Mouse (Mus musculus) frontal cortex, adult (tissue): ENCODE measurements at regions not wholly inside any gene's neighbourhood (a gene's known extent, or its start where the extent isn't known, plus 50 kb on each side); places are given as distances from the start of the nearest gene placed in this dataset.

ENCODE experiments used
- ATAC-seq: cut with Nextera tagmentation; 2 replicates; pipeline ENCODE4 v1.9.2; 2017; ENCODE audit warnings: mild to moderate bottlenecking, moderate library complexity, mixed read lengths; ENCODE audit not compliant: low TSS enrichment

DNA sequence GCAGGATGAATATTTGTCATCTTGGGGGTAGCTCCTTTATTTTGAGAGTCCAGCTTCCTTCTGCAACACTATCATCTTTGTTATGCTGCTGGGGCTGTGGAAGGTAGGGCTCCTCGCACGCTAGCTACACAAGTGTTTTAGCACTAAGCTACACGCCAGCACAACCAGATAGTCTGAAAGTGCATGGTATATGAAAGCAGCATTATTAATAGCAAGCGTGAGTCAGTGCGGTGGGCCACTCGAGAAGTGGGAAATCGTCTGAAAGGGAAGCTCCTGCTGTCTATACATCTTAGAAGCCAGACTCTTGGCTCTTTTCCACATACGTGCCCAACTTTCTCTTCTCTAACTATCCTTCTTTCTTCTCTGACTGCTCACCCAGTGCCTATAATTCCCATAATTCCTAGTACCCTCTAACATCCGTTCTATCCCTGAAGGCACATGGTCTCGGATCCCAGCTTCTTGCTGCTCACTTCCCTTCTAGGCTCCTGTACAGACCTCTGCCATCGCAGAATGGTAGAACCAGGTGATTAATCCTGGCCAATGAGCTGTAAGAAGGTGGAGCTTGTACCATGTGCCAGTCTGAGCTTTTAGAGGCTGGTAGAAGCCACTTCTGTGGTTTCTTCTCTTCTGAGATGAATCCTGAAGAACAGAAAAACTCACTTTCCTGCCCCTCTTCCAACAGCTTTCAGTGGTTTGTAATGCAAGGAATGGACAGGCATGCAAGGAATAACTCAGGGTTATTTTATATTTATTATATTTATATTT is 55.5 kb downstream of the E030025P04Rik start:
- peak; percentile 80 for ATAC-seq

- no peak for ATAC-seq
These were observed 62.2 kb downstream of the E030025P04Rik start for GRCm38 (mm10) chr11:109081957-109082356.

GRCm38 (mm10) chr11:109081454-109081853 is 62.7 kb downstream of the E030025P04Rik start:
- ATAC-seq, result no peak

- ATAC-seq, result no peak
These were observed 63.2 kb downstream of the E030025P04Rik start for GRCm38 (mm10) chr11:109080847-109081415.

GRCm38 (mm10) chr11:109079466-109079865 is 64.7 kb downstream of the E030025P04Rik start:
- ATAC-seq, result no peak

DNA sequence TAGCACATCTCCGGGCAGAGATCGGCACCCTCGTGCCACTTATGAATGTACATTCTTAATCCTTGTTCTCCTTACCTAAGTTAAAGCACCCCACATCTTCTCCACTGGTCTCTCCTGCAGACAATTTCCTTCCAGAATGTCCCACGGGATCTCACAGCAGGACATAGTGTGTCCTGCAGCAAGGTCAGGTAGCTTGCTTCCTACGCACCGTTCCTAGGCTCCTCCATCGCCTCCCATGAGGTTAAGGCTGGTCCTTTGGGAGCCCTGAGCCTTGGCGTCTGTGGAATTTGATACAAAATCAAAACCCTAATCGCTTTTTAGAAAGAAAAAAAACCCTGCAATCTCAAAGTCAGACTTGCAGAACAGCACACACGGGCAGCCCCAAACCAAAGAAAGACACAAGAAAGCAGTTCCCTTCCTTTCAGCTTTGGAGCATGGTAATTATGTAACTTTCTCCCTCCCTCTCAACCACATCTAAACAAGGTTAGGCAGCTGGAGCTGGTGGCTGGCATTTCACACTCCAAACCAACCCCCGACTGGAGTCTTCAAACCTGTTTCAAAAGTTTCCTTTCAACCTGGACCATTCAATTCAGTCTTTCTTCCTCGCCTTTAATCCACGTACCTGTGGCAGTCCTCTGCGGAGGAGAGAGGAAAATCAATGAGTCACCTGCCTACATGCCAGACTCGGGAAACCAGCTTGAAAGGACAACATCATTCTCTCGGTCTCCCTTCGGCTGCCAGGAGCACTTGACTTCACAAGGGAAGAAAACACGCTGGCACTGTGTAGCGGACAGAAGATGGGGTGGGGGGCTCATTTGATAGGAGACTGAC is 67.4 kb downstream of the E030025P04Rik start:
- peak; percentile 88 for ATAC-seq

DNA sequence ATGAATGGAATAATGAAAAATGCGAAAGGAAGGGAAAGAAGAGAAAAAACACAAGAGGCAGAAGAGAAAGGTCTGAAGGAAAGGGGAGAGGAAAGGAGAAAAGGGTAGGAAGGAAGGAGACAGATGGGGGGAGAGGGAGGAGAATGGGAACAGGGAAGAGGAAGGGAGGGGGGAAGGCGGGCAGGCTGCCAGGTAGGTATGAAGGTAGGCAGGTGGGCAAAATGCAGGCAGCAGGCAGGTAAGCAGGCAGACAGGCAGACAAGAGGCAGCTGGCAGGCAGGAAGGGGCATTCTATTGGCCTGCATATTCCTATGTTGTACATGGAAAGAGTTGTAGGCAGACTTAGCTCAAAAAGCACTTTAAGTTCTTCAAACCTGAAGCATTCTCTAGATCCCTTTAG is 72.8 kb downstream of the E030025P04Rik start:
- no peak for ATAC-seq

DNA sequence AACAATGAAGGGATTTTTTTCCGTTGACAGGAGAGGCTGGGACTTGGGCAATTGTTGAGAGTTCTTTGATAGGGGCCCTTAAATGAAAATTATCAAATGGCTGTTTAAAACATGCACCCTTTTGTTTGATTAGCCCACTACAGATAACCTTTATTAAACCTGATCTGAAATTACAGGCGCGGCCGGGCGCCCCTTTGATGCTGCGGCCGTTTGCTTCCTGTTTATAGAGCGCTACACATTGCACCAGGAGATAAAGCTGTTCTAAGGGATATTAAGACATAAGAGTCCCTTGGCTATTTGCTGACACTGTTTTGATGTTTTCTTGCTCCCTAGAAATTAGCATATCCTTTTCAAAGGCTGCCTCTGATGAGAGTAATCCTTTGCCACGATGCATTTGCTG is 73.8 kb downstream of the E030025P04Rik start:
- ATAC-seq, result no peak

DNA sequence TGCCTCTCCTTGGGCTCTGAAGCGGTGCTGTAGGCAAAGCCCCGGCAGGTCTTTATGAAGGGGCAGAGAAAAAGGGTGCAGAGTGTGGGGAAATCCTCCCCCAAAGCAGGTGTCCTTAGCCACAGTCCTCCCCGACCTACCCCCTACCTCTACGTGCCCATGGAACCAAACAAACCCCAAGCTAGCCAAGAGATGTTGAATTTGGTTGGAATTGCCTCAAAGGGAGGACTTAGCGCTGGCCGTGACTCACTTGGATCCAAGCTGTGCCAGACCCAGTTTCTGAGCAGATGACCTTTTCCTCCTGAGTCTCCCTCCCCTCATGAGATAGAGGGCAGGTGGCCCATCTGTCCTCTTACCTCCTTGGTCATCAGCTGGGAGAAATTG is 74.9 kb downstream of the E030025P04Rik start:
- no peak for ATAC-seq

- ATAC-seq, result no peak
These were observed 75.5 kb downstream of the E030025P04Rik start for GRCm38 (mm10) chr11:109068371-109069325.

- ATAC-seq, result no peak
These were observed 76.4 kb downstream of the E030025P04Rik start for GRCm38 (mm10) chr11:109067733-109068132.

GRCm38 (mm10) chr11:109061971-109062370 is 82.2 kb downstream of the E030025P04Rik start:
- ATAC-seq, result no peak

DNA sequence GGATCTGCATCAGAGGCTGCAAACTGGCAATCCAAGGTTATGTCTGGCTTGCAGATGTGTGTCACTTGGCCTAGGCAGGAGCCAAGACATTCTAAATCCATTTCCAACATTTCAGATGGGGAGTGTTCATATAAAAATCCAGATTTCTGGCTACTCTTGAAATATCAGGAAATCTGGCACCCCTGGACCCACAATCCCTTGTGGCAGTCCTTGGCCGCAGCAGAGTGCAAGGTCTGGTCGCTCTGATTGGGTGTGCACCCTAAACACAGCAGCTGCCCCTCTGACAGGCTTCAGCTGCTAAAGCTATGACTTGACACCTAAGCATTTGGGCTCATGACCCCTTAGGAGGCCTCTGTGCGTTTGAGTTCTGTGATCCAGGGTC is 83.7 kb downstream of the E030025P04Rik start:
- ATAC-seq, result no peak

DNA sequence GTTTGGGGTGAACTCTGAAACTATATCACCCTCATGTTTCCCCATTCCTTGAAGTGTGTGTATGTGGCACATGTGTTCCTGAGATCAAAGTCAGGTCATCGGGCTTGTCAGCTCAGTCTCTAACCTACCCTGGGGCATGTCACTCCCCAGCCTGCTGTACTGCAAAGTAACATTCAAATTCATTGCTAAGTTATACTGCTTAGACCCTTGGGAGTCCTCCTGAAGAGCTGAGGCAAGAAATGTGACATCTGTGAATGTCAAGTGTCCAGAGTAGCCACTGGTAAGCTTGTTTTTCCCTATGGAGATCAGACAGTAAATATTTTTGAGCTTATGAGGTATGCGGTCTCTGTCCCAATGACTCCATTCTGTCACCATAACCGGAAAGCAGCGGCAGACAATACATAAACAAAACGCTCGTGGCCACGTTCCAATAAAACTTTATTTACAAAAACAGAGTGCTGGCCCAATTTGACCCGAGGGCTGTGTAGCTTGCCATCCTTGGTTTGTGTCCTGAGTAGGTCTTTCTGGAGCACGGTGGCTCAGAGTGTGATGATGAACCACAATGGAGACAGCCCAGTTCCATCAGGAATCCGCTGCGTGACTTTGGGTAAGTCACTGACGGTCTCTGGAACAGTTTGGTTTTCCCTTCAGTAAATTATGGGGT is 84.2 kb downstream of the E030025P04Rik start:
- no peak for ATAC-seq

GRCm38 (mm10) chr11:109058021-109058420 is 86.1 kb downstream of the E030025P04Rik start:
- ATAC-seq, result no peak

- ATAC-seq, result no peak
These were observed 95.7 kb downstream of the E030025P04Rik start for GRCm38 (mm10) chr11:109048257-109049101.

GRCm38 (mm10) chr11:109047483-109048110 is 96.6 kb downstream of the E030025P04Rik start:
- no peak for ATAC-seq

DNA sequence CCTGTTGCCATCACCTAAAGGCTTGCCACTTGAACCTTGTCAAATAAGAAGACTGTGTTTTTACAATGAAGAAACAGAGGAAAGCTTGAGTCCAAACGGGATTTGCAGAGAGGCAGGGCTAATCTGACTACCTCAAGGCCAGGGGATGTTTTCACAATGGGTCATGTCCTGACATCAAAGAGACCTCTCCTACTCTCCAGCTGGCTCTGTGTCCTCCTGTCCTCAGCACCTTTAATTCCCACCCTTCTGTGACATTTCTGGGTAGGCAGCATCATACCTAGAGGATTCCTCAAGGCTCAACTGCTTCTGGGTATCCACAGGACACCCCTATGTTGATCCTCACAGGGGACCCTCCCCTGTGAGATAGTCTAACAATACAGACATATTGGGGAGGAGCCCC is 97.7 kb downstream of the E030025P04Rik start:
- ATAC-seq, result no peak

DNA sequence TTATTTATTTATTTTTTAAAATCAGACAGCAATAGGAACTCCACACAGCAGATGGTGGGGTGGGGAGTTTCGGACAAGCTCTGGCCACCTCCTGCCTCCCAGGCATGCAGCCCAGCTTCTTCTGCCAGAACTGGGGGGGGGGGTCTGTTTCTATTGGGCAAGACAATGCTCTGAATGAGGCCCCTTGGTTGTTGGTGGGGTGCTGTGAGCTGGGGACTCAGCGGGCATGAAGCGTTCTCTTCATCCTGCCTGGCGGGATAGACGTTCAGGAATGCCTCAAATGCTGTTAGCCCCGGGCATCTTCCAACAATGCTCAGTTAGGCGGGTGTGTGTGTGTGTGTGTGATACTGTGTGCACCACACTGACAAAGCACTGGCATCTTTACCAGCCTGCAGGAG is 103.7 kb downstream of the E030025P04Rik start:
- ATAC-seq, result no peak
